Mouse (Mus musculus): ENCODE data around the gene Syne1.
A peak's percentile ranks its signal among the peaks of the same experiment; 100 is the strongest.

The Syne1 gene

GRCm38 (mm10) chr10:5068676-5069265 is 482.5 kb downstream of the Syne1 start, which contains the start of gene Gm10097:
Gm10097 (plus strand) TSS chr10:5069192.
- DNase-seq (ENCODE audit: low read depth, low spot score): no peak

- DNase-seq (ENCODE audit: low read depth, low spot score): no peak
Observed at GRCm38 (mm10) chr10:5067113-5067512, 484.2 kb downstream of the Syne1 start.

GRCm38 (mm10) chr10:5059983-5060382 is 491.3 kb downstream of the Syne1 start:
- DNase-seq (ENCODE audit: low read depth, low spot score): no peak

- DNase-seq (ENCODE audit: low read depth, low spot score): no peak
Observed at GRCm38 (mm10) chr10:5058876-5059275, 492.4 kb downstream of the Syne1 start.

- DNase-seq (ENCODE audit: low read depth, low spot score): no peak
Observed at GRCm38 (mm10) chr10:5057661-5058060, 493.6 kb downstream of the Syne1 start.

- no peak for DNase-seq (ENCODE audit: low read depth, low spot score)
Observed at GRCm38 (mm10) chr10:5056940-5057339, 494.3 kb downstream of the Syne1 start.

GRCm38 (mm10) chr10:5056243-5056735 is 495.0 kb downstream of the Syne1 start:
- no peak for DNase-seq (ENCODE audit: low read depth, low spot score)

- no peak for DNase-seq (ENCODE audit: low read depth, low spot score)
Observed at GRCm38 (mm10) chr10:5045671-5046070, 505.6 kb downstream of the Syne1 start.

GRCm38 (mm10) chr10:5045213-5045612 is 506.1 kb downstream of the Syne1 start:
- DNase-seq (ENCODE audit: low read depth, low spot score): no peak

GRCm38 (mm10) chr10:5044481-5044880 is 506.8 kb downstream of the Syne1 start:
- DNase-seq (ENCODE audit: low read depth, low spot score): no peak

- DNase-seq (ENCODE audit: low read depth, low spot score): no peak
Observed at GRCm38 (mm10) chr10:5041254-5041653, 510.0 kb downstream of the Syne1 start.

GRCm38 (mm10) chr10:5032192-5033048 is 518.9 kb downstream of the Syne1 start:
- peak; percentile 22 for DNase-seq (ENCODE audit: low read depth, low spot score)

- no peak for DNase-seq (ENCODE audit: low read depth, low spot score)
Observed at GRCm38 (mm10) chr10:5029883-5030282, 521.4 kb downstream of the Syne1 start.

- no peak for DNase-seq (ENCODE audit: low read depth, low spot score)
Observed at GRCm38 (mm10) chr10:5029161-5029560, 522.1 kb downstream of the Syne1 start.

- no peak for DNase-seq (ENCODE audit: low read depth, low spot score)
Observed at GRCm38 (mm10) chr10:5028301-5028700, 523.0 kb downstream of the Syne1 start.

GRCm38 (mm10) chr10:5027208-5027607 is 524.1 kb downstream of the Syne1 start:
- no peak for DNase-seq (ENCODE audit: low read depth, low spot score)

GRCm38 (mm10) chr10:5025906-5026305 is 525.4 kb downstream of the Syne1 start:
- no peak for DNase-seq (ENCODE audit: low read depth, low spot score)

- no peak for DNase-seq (ENCODE audit: low read depth, low spot score)
Observed at GRCm38 (mm10) chr10:5017148-5017547, 534.1 kb downstream of the Syne1 start.

GRCm38 (mm10) chr10:5014976-5015375 is 536.3 kb downstream of the Syne1 start:
- DNase-seq (ENCODE audit: low read depth, low spot score): no peak

- DNase-seq (ENCODE audit: low read depth, low spot score): no peak
Observed at GRCm38 (mm10) chr10:5012004-5012403, 539.3 kb downstream of the Syne1 start.

- DNase-seq (ENCODE audit: low read depth, low spot score): no peak
Observed at GRCm38 (mm10) chr10:5008795-5009366, 542.4 kb downstream of the Syne1 start.

- DNase-seq (ENCODE audit: low read depth, low spot score): no peak
Observed at GRCm38 (mm10) chr10:4996592-4996991, 554.7 kb downstream of the Syne1 start.

Measured in mesoderm, embryonic 11.5 days (tissue).